Mouse (Mus musculus) spleen, postnatal 14 days (tissue): ENCODE measurements at regions not wholly inside any gene's neighbourhood (a gene's known extent, or its start where the extent isn't known, plus 50 kb on each side); places are given as distances from the start of the nearest gene placed in this dataset.
"Not testable (repeated sequence)": the region's sequence is repeated elsewhere in the genome, so short reads cannot be mapped to it uniquely, and the experiment has no call there.

ENCODE experiments used
- DNase-seq, 2 experiments: peaks; one replicate each; pipeline ENCODE4 v3.0.0; 2021 to 2022; ENCODE audit warnings: low spot score in 2 of 2

GRCm38 (mm10) chr10:96685991-96686601, 69.3 kb downstream of the Btg1 start:
- DNase-seq = no peak

GRCm38 (mm10) chr10:96686659-96687440, 70.0 kb downstream of the Btg1 start:
- no peak for DNase-seq

- DNase-seq = no peak
Measured at GRCm38 (mm10) chr10:96687441-96687772, 70.6 kb downstream of the Btg1 start.

- DNase-seq = no peak
Measured at GRCm38 (mm10) chr10:96689976-96690867, 73.4 kb downstream of the Btg1 start.

GRCm38 (mm10) chr10:96690868-96691302, 74.1 kb downstream of the Btg1 start:
- DNase-seq = no peak

- no peak for DNase-seq
Measured at GRCm38 (mm10) chr10:96691319-96691870, 74.6 kb downstream of the Btg1 start.

- no peak for DNase-seq
Measured at GRCm38 (mm10) chr10:96692821-96693220, 76.0 kb downstream of the Btg1 start.

GRCm38 (mm10) chr10:96693766-96694165, 77.0 kb downstream of the Btg1 start:
- no peak for DNase-seq

GRCm38 (mm10) chr10:96696571-96696970, 79.8 kb downstream of the Btg1 start:
- DNase-seq = no peak

GRCm38 (mm10) chr10:96697781-96698180, 81.0 kb downstream of the Btg1 start:
- DNase-seq = no peak

- DNase-seq = no peak
Measured at GRCm38 (mm10) chr10:96706656-96707055, 89.8 kb downstream of the Btg1 start.

- DNase-seq = no peak
Measured at GRCm38 (mm10) chr10:96708471-96708870, 91.7 kb downstream of the Btg1 start.

GRCm38 (mm10) chr10:96709698-96710356, 93.0 kb downstream of the Btg1 start:
- no peak for DNase-seq

GRCm38 (mm10) chr10:96711993-96712392, 95.2 kb downstream of the Btg1 start:
- DNase-seq = no peak

GRCm38 (mm10) chr10:96714702-96715101, 97.9 kb downstream of the Btg1 start:
- no peak for DNase-seq

- DNase-seq = no peak
Measured at GRCm38 (mm10) chr10:96717281-96717680, 100.5 kb downstream of the Btg1 start.

- DNase-seq = not testable (repeated sequence)
Measured at GRCm38 (mm10) chr10:96718706-96719105, 101.9 kb downstream of the Btg1 start.

GRCm38 (mm10) chr10:96720281-96720711, 103.5 kb downstream of the Btg1 start:
- DNase-seq = no peak

GRCm38 (mm10) chr10:96720956-96721688, 104.3 kb downstream of the Btg1 start:
- no peak for DNase-seq

GRCm38 (mm10) chr10:96722491-96722890, 105.7 kb downstream of the Btg1 start:
- DNase-seq = no peak

GRCm38 (mm10) chr10:96723071-96723470, 106.3 kb downstream of the Btg1 start:
- DNase-seq = no peak
